Mouse (Mus musculus): ENCODE data around the gene Treml2.
"Not testable (repeated sequence)": the region's sequence is repeated elsewhere in the genome, so short reads cannot be mapped to it uniquely, and the experiment has no call there.

The Treml2 gene

DNA sequence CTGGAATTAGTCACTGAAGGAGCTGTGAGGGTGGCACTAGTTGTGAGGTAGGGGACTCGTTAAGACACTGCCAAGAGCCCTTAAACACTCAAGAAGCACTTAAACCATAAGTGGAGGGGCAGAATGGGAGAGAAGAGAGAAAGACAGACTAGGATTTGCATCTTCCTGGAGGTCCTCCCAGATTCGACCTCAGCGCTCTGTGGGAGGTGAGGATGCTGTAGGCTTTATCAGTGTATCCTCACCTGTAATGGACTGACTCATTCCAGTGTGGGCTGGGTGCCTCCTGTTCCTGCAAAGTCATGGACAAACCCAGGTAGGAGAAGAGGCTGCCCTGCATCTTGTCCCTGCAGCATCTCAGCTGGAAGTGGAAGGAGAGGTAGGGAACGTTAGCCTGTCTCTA is 47.5 kb downstream of the Treml2 start:
- DNase-seq (ENCODE audit: extremely low spot score, low read depth, low spot score) = no peak

DNA sequence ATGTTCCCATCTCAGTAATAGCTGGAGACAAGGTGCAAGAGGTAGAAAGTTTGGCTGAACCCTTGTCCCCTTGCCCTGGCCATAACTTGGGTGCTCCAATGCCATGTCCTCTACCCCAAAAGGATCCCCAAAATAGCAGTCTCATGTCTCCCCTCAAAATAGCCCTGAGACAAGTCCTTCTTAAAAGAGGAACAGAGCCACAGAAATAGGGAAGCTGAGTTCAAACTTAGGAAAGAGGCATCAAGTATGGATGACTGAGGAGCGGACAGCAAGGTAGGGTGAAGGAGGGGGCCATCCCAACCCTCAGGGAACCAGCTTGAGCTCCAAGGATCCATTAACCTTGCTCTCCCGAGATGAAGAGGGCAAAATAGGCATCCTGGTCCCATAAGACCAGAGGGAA is 48.0 kb downstream of the Treml2 start:
- no peak for DNase-seq (ENCODE audit: extremely low spot score, low read depth, low spot score)

DNA sequence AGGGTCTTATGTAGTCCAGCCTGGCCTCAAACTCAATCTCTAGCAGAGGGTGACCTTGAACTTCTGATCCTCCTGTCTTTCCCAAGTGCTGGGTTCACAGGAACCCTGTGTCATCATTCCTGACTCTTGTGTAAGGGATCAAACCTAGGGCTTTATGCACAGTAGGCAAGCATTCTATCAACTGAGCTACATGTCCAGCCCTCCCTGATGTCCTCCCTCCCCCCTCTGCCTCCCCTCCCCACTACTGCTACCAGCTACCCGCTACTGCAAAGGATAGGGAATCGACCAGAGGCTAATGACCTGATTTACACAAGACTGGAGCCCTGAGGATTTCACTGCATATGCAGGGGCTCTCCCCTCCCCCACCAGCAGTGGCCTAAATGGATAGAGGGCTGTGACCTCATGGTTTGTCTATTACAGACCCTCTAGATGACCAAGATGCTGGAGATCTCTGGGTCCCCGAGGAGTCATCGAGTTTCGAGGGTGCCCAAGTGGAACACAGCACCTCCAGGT is 51.4 kb downstream of the Treml2 start:
- no peak for DNase-seq (ENCODE audit: extremely low spot score, low read depth, low spot score)

DNA sequence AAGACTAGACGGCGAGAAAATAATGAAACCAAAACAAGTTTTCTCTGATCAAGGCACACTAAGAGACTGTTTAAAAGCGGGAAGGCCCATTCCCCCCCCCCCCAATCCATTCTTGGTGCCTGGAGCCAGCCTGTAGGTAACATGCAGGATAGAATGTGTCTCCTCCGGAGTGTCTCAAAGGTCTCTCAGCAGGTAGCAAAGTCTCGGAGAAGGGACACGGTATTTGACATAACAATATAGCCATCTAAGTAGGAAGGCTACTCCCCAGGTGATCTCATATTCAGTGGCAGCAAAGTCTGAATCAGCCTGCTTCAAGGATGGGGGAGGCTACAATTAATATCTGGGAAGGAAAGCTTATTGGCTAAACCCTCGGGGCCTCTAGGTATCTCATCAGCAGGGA is 53.7 kb downstream of the Treml2 start:
- not testable (repeated sequence) for DNase-seq (ENCODE audit: extremely low spot score, low read depth, low spot score)

DNA sequence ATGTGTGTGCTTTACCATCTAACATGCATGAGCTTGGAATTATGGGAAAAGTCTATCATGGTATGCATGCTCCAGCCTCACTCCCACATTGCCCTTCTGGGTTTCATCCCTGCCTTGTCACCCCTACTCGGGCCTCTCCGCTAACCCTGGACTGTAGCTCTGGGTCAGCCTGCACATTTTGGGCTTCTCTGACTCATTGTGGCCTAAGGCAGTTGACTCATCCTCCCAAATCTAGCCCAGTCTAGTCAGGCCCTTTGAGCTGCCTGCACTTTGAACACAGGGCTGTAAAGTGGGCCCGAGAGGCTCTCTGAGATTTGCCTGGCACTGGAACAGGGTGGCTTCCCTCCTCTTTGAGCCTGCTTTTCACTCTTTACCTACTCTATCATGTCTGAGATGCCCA is 56.5 kb downstream of the Treml2 start:
- DNase-seq (ENCODE audit: extremely low spot score, low read depth, low spot score) = no peak

DNA sequence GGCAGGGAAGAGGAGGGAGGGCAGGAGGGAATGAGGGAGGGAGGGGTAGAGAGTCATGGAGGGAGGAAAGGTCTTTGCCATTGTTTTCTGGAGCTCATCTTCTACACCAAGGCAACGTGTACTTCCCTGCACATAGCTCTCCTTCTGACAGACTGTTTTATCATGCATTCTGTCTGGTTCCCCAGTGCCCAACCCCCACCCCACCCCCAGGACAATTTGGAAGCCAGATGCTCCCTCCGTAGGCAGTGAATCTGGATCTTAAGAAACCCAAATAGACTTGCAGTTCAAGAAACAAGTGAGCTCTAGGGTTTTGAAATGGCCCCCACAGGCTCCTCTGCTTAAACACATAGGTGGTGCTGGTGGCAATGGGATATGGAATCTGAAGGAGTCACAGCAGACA is 58.6 kb downstream of the Treml2 start:
- DNase-seq (ENCODE audit: extremely low spot score, low read depth, low spot score) = no peak

DNA sequence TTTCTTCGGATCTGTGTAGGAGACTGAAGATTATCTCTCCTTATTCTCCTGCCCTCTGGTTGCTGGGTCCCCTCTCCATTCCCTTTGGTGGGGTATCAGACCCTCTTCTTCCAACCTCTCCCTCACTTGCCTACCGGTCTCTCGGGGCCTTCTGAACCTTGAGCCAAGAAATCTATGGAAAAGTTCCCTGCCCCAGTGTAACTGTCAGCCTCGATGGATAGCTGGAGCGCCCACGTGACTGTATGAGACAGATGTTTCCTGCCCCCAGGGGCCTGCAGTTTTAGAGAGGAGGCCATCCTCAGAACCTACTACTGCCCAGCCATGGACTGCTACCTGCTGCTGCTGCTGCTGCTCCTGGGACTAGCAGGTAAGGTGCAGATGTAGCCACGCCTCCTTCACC is 60.3 kb downstream of the Treml2 start, which contains the start of gene Treml1:
Gene Treml1 (plus strand): TSS at position 301 of the 400 bp plus-strand sequence.
- no peak for DNase-seq (ENCODE audit: extremely low spot score, low read depth, low spot score)

DNA sequence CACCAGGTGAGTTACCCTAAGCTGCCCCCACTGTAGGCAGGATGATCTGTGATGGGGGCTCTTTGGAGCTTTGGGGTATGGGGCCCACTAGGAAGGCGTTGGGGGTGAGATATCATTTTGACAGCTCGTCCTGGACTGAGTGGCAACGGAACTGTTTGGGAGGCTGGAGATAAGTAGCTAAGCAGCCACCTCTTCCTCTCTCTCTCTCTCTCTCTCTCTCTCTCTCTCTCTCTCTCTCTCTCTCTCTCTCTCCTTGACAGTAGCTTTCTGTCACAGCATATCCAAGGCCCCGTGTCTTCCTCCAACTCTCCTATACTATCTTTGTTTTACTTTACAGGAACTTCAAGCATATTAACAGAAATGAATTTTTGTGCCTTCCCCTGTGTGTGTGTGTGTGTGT is 61.2 kb downstream of the Treml2 start:
- DNase-seq (ENCODE audit: extremely low spot score, low read depth, low spot score) = no peak

Data from hindlimb bud, embryonic 11.5 days (tissue).